Mouse (Mus musculus) hindbrain, embryonic 14.5 days (tissue): ENCODE data around the gene Mroh7. TPM values are rescaled to one million over a fixed set of nuclear protein-coding genes. Genes with fewer than 3 reads are reported as not detected.

Experiments
- ATAC-seq: fragments of 200-750 bp; cut with Nextera tagmentation; 2 replicates; pipeline ENCODE4 v1.8.0; 2017; ENCODE audit warnings: moderate number of reproducible peaks, mild to moderate bottlenecking, moderate TSS enrichment, moderate library complexity; ENCODE audit not compliant: low FRiP score
- DNase-seq: peaks from one replicate; pipeline ENCODE4 v3.0.0-alpha.2; 2015; ENCODE audit warnings: low spot score
- H3K27ac ChIP-seq: fragments of 300-500 bp; sonication (generic); 2 replicates; pipeline ENCODE4 v1.5.1; 2014; ENCODE audit warnings: mild to moderate bottlenecking, moderate library complexity
- H3K27me3 ChIP-seq: fragments of 300-500 bp; sonication (generic); 2 replicates; pipeline ENCODE4 v1.6.1; 2014; ENCODE audit warnings: mild to moderate bottlenecking, low read length, mixed read lengths; ENCODE audit not compliant: control insufficient read depth, insufficient read depth
- H3K36me3 ChIP-seq: fragments of 300-500 bp; sonication (generic); replicated peaks from 2 replicates; pipeline ENCODE4 v1.6.1; 2014; ENCODE audit not compliant: control insufficient read depth, insufficient read depth
- H3K4me1 ChIP-seq: fragments of 300-500 bp; sonication (generic); replicated peaks from 2 replicates; pipeline ENCODE4 v1.6.1; 2014; ENCODE audit warnings: antibody characterized with exemption, low read length, mixed read lengths; ENCODE audit not compliant: control insufficient read depth, insufficient read depth
- H3K4me2 ChIP-seq: fragments of 300-500 bp; sonication (generic); replicated peaks from 2 replicates; pipeline ENCODE4 v1.6.1; 2014; ENCODE audit warnings: mild to moderate bottlenecking, moderate library complexity
- H3K4me3 ChIP-seq: fragments of 300-500 bp; sonication (generic); replicated peaks from 2 replicates; pipeline ENCODE4 v1.5.1; 2014; ENCODE audit warnings: mild to moderate bottlenecking, low read length
- H3K9ac ChIP-seq: fragments of 300-500 bp; sonication (generic); 2 replicates; pipeline ENCODE4 v1.6.1; 2014
- H3K9me3 ChIP-seq: fragments of 300-500 bp; sonication (generic); 2 replicates; pipeline ENCODE4 v1.6.1; 2016; ENCODE audit warnings: low read length; ENCODE audit not compliant: control insufficient read depth
- WGBS: fragments of 180-500 bp; shearing (Covaris S2); extraction: QIAGEN DNeasy Blood & Tissue Kit; methylation state at CpG from one replicate; pipeline ENCODE4 v1.1.7; 2014; 5-methylcytosine and 5-hydroxymethylcytosine counted together
- polyA plus RNA-seq: library from polyadenylated mRNA; unstranded; fragments of >200 nt; fragmentation: Nextera tagmentation; extraction: Ambion mirVana; gene quantifications from 2 replicates; pipeline ENCODE4 v1.2.1, GENCODE M21; 2014

Mroh7 gene
- polyA plus RNA-seq, 1 experiment from 2014 or later: 0.83 TPM

- no peaks in the 10 kb centered on the region for H3K9me3 ChIP-seq
- DNase-seq (peak; percentile 90), ATAC-seq (peak; percentile 96)
- peaks cover 32% of the 10 kb centered on the region for H3K36me3 ChIP-seq
- H3K4me3 ChIP-seq: peak within 1 kb of the TSS; percentile 61
- peaks cover 7% of the 10 kb centered on the region; the same call in 1 of the 2 replicates for H3K4me1 ChIP-seq
- H3K27ac ChIP-seq: no peak within 1 kb of the TSS
- H3K9ac ChIP-seq: peak within 1 kb of the TSS; percentile 63
- under 1% methylated on average over 43 of the region's 43 CpGs for WGBS
- no peaks in the 10 kb centered on the region for H3K27me3 ChIP-seq
- H3K4me2 ChIP-seq: peak within 1 kb of the TSS; percentile 76
These were observed 52.1 kb downstream of the Mroh7 start, which contains the start of gene Ttc4 for GRCm38 (mm10) chr4:106678442-106679118. Ttc4 (minus strand) TSS chr4:106678944.

- Histone ChIP-seq H3K36me3 (peaks cover 50% of the 10 kb centered on the region), H3K27ac (no peak overlapping the region), H3K27me3 (no peaks in the 10 kb centered on the region), H3K9ac (no peak overlapping the region), H3K4me3 (no peak overlapping the region), H3K9me3 (no peaks in the 10 kb centered on the region), H3K4me1 (peaks cover 7% of the 10 kb centered on the region; the same call in 1 of the 2 replicates), H3K4me2 (no peak overlapping the region)
- 92% methylated on average over 5 of the region's 5 CpGs for WGBS
- DNase-seq (no peak), ATAC-seq (no peak)
These were observed 54.0 kb downstream of the Mroh7 start for GRCm38 (mm10) chr4:106676749-106677148.

GRCm38 (mm10) chr4:106666546-106666945 is 64.2 kb downstream of the Mroh7 start:
- no peak overlapping the region for H3K9ac ChIP-seq
- H3K4me1 ChIP-seq: no peaks in the 10 kb centered on the region
- DNase-seq (no peak), ATAC-seq (no peak)
- no peak overlapping the region for H3K4me3 ChIP-seq
- H3K36me3 ChIP-seq: peaks cover 99% of the 10 kb centered on the region
- no peak overlapping the region for H3K4me2 ChIP-seq
- no peak overlapping the region for H3K27ac ChIP-seq
- no peaks in the 10 kb centered on the region for H3K27me3 ChIP-seq
- 94% methylated on average over 2 of the region's 2 CpGs for WGBS
- no peaks in the 10 kb centered on the region for H3K9me3 ChIP-seq

DNA sequence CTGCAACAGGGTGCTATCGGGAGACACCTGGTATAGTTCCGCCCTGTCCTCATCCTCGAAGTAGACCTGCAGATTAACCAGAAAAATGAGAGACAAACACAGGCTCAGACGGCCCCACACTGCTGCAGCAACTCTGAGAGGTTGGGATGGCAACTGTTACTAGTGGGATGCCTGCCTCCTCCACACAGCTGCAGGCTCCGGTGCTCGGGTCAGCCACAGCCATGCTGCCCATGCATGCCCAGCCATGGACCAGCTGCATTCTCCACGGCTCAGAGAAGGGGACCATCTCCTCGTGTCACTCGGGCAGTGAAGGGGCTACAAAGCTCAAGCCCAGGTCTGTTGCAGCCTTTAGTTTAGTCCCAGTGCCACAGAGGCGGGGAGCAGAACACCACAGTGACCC is 65.1 kb downstream of the Mroh7 start:
- Histone ChIP-seq H3K4me3 (no peak overlapping the region), H3K9me3 (no peaks in the 10 kb centered on the region), H3K4me2 (no peak overlapping the region), H3K9ac (no peak overlapping the region), H3K36me3 (peaks cover 99% of the 10 kb centered on the region), H3K4me1 (no peaks in the 10 kb centered on the region), H3K27me3 (no peaks in the 10 kb centered on the region), H3K27ac (no peak overlapping the region)
- WGBS: 94% methylated on average over 10 of the region's 10 CpGs
- ATAC-seq: no peak
- no peak for DNase-seq

GRCm38 (mm10) chr4:106665269-106665668 is 65.5 kb downstream of the Mroh7 start:
- no peak overlapping the region for H3K4me3 ChIP-seq
- H3K9ac ChIP-seq: no peak overlapping the region
- H3K9me3 ChIP-seq: no peaks in the 10 kb centered on the region
- 98% methylated on average over 2 of the region's 2 CpGs for WGBS
- H3K27me3 ChIP-seq: no peaks in the 10 kb centered on the region
- H3K36me3 ChIP-seq: peaks cover 99% of the 10 kb centered on the region
- H3K4me2 ChIP-seq: no peak overlapping the region
- H3K4me1 ChIP-seq: no peaks in the 10 kb centered on the region
- DNase-seq (no peak), ATAC-seq (no peak)
- no peak overlapping the region for H3K27ac ChIP-seq

DNA sequence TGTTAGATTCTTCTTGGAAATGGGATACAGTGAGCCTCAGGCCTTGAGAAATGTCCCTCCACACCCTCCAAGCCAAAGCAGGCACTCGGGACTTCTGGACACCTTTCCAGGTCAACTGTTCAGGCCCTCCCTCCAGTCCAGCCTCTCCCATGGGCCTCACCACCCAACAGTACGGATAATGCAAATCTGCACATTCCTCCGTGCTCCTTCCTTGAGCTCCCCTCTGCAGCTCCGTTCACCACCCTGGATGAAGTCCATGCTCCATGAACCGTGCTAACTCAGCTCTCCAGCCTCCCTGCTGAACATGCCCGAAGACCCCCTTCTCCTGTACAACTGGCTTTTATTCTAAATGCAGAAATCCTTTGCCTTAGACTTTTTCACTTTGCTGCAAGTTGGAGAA is 66.0 kb downstream of the Mroh7 start:
- no peak for ATAC-seq
- H3K36me3 ChIP-seq: peaks cover 99% of the 10 kb centered on the region

GRCm38 (mm10) chr4:106663956-106664470 is 66.7 kb downstream of the Mroh7 start:
- no peak for ATAC-seq
- DNase-seq: no peak
- 95% methylated on average over 5 of the region's 5 CpGs for WGBS
- H3K9me3 ChIP-seq: no peaks in the 10 kb centered on the region
- no peaks in the 10 kb centered on the region for H3K27me3 ChIP-seq
- no peak overlapping the region for H3K27ac ChIP-seq
- peaks cover 99% of the 10 kb centered on the region for H3K36me3 ChIP-seq
- H3K4me3 ChIP-seq: no peak overlapping the region
- no peaks in the 10 kb centered on the region for H3K4me1 ChIP-seq
- no peak overlapping the region for H3K9ac ChIP-seq
- no peak overlapping the region for H3K4me2 ChIP-seq

More for the DNA sequence above, 66.0 kb downstream of the Mroh7 start:
- Histone ChIP-seq H3K4me3 (no peak overlapping the region), H3K4me1 (no peaks in the 10 kb centered on the region), H3K9ac (no peak overlapping the region), H3K4me2 (no peak overlapping the region), H3K27me3 (no peaks in the 10 kb centered on the region), H3K9me3 (no peaks in the 10 kb centered on the region), H3K27ac (no peak overlapping the region)
- no peak for DNase-seq
- WGBS: 91% methylated on average over 6 of the region's 6 CpGs

DNA sequence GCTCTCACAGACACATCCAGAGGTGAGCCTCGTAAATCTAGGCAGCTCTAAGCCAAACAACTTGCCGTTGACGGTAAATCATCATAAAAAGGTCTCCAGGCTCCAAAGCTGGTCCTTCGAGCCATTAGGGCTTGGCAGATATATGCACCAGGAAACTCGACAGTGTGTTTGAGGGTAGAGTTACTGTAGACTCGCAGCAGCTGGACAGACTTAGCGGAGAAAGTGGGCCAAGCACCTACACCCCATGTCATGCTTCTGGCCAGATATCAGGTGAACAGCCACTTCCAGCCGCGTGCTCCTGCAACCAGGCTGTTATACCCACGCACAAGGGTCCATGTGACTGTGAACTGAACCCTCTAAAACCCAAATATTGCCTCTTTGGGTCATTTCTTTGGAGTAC is 75.0 kb downstream of the Mroh7 start:
- Histone ChIP-seq H3K36me3 (peaks cover 58% of the 10 kb centered on the region), H3K4me3 (no peak overlapping the region), H3K9me3 (no peaks in the 10 kb centered on the region), H3K27me3 (no peaks in the 10 kb centered on the region), H3K4me1 (peaks cover 6% of the 10 kb centered on the region; the same call in 1 of the 2 replicates), H3K9ac (no peak overlapping the region), H3K4me2 (no peak overlapping the region), H3K27ac (no peak overlapping the region)
- ATAC-seq (no peak), DNase-seq (no peak)
- WGBS: 92% methylated on average over 10 of the region's 10 CpGs

DNA sequence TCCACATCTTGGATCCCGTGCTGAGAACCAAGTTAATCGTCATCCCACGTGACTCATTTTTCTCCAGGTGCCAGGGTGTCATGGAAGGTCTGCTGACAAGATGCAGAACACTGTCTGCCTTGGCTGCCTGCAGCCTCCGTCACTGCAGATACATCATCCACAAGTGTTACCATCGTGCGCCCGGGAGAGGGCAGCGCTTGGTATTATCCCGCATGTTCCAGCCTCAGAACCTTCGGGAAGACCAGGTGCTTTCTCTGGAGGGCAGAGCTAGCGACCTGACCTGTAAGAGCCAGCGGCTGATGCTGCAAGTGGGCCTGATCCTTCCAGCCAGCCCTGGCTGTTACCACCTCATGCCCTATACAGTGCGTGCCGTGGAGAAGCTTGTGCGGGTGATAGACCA is 77.7 kb downstream of the Mroh7 start:
- 96% methylated on average over 15 of the region's 15 CpGs for WGBS
- ATAC-seq: no peak

More for the DNA sequence above, 77.7 kb downstream of the Mroh7 start:
- no peak overlapping the region for H3K4me3 ChIP-seq
- no peak overlapping the region for H3K9ac ChIP-seq
- H3K4me1 ChIP-seq: peaks cover 6% of the 10 kb centered on the region
- H3K27me3 ChIP-seq: no peaks in the 10 kb centered on the region
- no peak overlapping the region for H3K4me2 ChIP-seq
- no peak overlapping the region for H3K27ac ChIP-seq
- H3K36me3 ChIP-seq: peaks cover 39% of the 10 kb centered on the region
- DNase-seq: no peak
- H3K9me3 ChIP-seq: no peaks in the 10 kb centered on the region
